Mouse (Mus musculus): ENCODE measurements around the gene 6030458C11Rik.
"Not testable (repeated sequence)": the region's sequence is repeated elsewhere in the genome, so short reads cannot be mapped to it uniquely, and the experiment has no call there.

6030458C11Rik gene

DNA sequence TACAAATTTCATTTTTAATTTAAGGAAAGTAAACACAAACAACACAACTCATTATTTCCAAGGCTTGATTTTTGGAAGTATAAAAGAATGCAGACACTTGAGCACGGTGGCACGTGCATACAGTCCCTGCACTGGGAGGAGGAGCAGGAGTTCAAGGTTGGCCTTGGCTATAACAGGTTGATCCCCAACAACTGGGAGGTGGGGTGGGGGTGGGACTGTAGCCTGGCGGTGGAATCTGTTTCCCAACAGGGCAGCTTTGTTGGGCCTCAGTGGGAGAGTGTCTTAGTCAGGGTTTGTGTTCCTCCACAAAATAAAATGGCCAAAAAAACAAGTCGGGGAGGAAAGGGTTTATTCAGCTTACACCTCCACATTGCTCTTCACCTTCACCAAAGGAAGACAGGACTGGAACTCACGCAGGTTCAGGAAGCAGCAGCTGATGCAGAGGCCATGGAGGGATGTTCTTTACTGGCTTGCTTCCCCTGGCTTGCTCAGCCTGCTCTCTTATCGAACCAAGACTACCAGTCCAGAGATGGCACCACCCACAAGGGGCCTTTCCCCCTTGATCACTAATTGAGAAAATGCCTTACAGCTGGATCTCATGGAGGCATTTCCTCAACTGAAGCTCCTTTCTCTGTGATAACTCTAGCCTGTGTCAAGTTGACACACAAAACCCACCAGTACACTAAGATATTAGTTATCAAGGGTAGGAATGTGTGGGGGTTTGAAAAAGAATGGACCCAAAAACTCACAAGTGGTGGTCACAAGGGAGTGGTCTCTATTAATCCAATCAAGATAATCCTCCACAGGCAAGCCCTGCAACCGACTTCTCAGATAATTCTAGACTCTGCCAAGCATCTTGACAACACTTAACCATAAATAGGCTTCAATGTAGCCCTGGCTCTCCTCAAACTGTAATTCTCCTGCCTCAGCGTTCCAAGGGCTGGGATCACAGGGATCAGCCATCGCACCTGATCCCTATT is 1.7 kb downstream of the 6030458C11Rik start:
- DNase-seq (ENCODE audit: low spot score) = no peak

DNA sequence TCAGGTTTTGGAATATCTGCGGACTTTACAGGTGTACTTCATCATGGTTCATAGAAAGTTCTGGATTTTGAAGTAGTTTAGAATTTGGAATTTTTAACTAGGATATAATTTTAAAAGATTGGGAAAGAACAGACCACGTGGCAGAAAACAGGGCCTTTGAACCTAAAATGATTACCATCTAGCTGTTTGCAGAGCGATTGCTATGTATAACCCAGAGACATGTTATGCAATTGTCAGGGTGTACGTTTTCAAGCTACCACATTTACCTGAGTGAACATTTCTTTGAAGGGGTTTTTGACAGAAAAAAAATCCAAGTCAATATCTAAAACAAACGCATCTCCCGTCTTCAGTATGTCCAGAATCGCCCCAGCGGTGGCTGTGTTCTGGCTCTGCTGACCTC is 6.9 kb downstream of the 6030458C11Rik start:
- DNase-seq (ENCODE audit: low spot score) = no peak

DNA sequence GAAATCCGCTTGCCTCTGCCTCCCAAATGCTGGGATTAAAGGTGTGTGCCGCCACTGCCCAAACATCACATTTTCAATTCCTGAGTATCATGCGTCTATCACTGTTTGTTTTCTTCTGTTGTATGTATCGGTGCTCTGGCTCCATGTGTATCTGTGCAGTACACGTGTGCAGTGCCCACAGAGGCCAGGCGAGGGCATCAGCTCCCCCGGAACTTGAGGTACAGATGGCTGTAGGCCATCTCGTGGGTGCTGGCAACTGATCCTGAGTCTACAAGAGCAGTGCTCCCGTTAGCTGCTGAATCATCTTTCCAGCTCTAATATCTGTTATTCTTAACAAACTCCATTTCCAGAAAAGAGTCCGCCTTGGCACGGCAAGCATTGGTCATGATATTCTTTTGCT is 11.8 kb downstream of the 6030458C11Rik start:
- no peak for DNase-seq (ENCODE audit: low spot score)

DNA sequence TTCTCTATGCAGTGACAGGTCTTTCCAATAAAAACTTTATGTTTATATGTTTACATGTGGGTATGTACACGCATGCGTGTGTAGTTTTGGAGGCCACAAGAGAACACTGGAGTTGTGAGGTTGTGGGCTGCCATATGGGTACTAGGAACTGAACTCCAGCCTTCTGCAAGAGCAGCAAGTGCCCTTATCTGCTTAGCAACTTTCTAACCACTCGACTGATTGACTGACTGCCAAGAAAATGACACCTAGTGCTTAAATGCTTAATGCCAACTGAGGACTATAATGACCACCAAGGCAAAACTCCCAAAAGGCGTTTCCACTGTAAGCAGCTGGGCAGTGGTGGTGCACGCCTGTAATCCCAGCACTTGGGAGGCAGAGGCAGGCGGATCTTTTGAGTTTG is 15.1 kb downstream of the 6030458C11Rik start:
- DNase-seq (ENCODE audit: low spot score) = no peak

DNA sequence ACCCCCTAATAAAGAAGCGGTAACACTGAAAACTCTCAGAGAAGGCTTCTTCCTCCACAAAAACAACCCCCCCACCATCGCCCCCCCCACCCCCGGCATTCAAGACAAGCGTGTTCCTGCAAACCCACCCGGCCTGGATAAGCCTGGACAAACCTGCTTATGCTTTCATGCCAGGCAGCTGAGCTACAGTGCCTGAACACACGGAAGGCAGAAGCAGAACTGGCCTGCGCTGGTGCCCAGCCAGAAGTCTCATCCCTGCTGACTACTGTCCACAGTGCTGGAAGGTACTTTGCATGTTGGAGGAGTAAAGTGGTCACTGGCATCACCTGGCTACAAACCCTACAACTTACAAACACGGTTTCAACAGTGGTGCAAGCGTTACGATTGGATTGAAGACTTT is 17.4 kb downstream of the 6030458C11Rik start:
- no peak for DNase-seq (ENCODE audit: low spot score)

DNA sequence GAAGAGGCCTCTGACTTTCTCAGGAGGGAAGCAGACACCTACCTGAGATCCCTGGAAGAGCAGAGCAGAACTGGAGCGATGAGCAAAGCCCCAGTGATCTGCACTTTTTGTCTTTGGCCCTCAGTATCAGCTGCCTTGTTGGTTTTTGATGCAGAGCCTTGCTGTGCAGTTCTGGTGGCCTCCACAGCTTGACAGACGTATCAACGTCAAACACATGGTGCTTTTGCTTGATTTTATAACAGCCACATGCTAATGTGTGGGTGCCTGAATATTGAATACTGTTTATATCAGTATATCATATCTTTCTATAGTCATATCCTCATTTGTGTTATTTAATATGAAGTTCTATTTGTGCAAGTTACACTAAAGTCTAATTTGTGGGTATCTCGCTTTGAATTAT is 19.4 kb downstream of the 6030458C11Rik start:
- DNase-seq (ENCODE audit: low spot score) = no peak

DNA sequence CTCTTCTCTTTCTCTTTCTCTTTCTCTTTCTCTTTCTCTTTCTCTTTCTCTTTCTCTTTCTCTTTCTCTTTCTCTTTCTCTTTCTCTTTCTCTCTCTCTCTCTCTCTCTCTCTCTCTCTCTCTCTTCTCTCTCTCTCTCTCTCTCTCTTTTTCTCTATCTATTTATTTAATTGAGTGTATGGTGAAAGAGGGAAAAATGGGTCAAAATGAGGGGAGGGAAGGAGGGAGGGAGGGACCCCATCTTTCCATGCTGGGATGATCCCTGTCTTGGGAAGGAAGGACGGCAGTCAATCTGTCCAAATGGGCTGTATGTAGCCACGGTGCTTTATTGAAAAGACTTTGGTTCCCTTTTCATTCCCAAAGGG is 23.3 kb downstream of the 6030458C11Rik start:
- not testable (repeated sequence) for DNase-seq (ENCODE audit: low spot score)

DNA sequence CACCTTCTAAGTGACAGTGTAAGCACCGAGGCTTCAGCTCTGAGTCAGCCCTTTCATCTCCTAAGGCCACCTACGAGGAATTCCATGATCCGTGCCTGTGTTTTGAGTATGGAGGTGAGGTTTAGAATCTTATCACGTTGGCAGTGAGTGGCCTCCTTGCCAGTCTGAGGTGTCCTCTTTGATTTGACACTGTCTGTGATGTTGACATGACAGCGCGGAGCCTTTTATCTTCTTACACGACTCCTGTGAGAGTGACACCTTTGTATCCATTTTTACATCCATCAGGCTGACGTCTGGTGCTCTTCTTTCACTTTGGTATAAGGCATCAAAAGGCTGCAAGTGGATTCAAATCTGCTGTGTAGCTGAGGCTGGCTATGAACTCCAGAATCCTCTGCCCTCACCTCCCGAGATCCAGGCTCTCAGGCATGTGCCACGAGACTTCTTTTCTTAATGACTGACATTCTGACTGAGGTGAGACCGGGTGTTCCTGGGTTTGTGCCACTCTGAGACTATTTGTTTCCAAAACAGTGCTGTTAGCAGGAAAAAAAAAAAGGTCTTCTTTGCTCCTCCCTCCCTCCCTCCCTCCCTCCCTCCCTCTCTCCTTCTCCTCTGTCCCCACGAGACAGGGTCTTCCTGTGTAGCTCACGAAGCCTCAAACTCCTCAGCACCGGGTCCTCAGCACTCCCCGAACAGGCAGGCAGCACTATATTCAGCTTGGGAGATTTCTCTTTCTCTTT is 23.9 kb downstream of the 6030458C11Rik start:
- peak; percentile 20 for DNase-seq (ENCODE audit: low spot score)

DNA sequence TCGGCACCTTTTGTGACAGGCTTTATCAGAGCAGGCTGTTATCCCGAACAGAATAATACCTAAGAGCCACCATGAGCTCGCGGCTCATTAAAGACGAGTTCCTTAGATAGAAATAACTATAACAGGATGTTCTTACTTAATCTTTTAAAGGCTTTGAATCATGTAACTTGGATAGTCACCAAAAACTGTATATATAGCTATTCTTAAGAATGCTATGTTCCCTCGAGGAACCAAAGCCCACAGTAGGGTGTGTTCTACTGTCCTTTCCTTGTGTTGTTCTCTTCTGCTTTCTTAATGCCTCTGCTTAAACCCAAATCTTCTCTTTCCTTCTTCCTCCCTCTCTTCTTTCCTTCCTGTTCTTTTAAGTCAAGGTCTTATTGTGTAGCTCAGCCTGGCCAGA is 26.4 kb downstream of the 6030458C11Rik start:
- no peak for DNase-seq (ENCODE audit: low spot score)

DNA sequence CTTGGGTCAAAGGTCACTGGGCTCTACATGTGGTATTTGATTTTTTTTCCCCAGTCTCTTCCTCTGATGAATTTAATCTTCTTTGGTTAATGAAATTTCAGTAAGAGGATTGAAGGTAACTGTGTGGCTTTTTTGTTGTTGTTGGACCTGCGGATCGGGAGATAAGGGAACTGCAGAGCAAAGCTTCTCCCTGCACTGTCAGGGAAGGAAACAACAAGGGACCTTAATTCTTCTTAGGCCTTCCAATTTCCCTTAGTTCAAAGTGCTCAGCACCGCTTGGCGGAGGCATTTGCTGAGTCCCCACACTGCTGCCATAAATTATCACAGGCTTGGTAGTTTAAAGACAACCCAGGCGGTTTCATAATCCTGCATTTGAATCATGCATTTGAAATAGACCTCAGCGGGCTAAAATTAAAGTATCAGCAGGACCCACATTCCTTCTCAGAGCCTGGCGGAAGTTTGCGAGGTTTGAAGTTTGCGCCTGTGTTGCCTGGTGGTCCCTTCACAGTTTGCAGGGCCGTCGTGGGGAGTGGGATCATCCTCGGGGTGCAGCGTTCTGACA is 28.5 kb downstream of the 6030458C11Rik start:
- no peak for DNase-seq (ENCODE audit: low spot score)

DNA sequence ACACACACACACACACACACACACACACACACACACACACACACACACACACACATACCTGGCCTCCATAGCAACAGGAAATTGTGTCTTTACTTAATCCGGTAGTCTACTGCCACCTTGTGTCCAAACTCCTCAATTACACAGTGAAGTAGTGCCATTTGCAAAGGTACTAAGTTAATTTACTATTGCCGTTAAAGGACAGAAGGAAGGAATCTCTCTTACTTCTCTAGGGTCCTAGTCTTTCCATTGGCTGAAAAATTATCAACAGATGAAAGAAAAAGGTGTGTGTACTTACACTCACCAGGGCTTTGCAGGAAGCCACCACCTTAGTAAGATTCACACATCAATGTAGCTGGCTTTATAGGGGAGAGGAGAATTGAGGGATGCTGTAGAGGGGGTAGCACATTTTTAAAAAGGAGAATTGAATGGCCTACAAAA is 29.0 kb downstream of the 6030458C11Rik start:
- peak; percentile 70 for DNase-seq (ENCODE audit: low spot score)

DNA sequence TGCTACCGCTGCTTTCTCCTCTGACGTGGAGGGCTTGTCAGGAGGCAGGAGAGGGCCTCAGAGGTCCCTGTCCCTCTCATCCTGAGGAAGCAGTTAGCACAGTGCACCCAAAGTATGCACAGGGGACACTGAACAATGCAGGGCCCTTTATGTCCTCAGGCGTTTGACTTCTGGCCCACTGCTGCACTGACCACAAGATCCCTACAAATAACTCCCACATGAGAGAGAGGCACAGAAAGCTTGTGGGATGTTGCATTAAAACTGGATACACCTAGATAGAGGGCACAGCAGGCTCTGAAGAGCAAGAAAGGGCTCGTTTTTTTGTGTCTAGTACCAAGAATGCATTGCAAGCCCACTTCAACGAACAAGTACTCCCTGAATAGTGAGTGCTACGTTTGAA is 30.1 kb downstream of the 6030458C11Rik start:
- DNase-seq (ENCODE audit: low spot score) = no peak

DNA sequence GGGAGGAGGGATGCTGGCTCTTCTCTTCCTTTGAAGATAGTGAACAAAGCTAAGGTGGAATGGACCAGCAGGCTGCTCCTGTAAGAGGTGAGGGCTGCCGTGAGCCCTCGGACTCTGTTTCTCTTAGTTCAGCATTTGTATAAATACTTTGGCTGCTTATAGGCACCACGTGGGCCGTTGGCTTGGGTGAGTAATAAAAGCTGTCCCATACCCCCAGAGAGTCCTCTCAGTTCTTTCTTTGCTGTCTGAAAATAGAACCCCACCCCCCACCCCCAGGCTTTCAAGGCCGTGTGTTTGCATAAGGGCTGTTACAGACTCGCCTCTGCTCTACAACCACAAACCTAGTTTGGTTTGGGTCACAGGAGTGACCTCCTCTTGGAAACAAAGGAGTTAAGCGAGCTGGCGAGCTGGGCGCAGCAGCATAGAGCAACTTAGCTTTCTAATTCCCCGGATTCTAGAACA is 35.0 kb downstream of the 6030458C11Rik start:
- no peak for DNase-seq (ENCODE audit: low spot score)

DNA sequence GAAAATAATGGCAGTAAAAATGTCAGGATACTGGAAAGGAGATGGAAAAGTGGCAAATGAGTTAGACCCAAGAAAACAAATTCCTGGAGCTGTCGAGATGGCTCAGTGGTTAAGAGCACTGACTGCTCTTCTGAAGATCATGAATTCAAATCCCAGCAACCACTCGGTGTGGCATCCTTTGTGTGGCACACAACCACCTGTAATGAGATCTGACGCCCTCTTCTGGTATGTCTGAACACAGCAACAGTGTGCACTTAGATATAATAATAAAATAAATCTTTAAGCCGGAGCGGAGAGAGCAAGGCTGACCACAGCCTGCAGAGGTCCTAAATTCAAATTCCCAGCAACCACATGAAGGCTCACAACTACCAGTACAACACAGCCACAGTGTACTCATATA is 35.9 kb downstream of the 6030458C11Rik start:
- DNase-seq (ENCODE audit: low spot score) = no peak

DNA sequence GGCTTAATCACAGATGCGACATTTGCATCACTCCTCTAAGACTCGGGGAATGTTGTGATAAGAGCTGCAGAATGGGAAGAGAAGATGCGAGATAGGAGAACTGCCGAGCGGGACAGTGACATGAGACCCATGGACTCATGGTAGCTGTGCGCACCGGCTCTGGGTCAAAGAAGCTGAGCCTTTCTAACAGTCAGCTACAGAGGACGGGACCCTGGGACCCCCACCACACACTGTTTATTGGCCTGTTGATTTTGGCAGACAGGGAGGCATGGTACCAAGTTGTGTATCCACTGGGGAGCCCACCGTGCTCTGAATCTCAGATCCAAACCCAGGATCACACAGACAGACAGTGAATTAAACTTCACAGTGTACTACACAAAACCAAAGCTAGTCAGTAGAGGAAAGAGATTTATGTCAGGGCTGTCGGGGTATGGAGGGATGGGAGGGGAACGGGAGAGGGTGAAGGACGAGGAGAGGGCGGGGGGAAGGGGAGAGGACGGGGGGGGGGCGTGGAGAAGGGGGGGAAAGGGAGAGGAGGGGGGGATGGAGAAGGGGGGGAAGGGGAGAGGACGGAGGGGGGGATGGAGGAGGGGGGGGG is 42.6 kb downstream of the 6030458C11Rik start:
- no peak for DNase-seq (ENCODE audit: low spot score)

DNA sequence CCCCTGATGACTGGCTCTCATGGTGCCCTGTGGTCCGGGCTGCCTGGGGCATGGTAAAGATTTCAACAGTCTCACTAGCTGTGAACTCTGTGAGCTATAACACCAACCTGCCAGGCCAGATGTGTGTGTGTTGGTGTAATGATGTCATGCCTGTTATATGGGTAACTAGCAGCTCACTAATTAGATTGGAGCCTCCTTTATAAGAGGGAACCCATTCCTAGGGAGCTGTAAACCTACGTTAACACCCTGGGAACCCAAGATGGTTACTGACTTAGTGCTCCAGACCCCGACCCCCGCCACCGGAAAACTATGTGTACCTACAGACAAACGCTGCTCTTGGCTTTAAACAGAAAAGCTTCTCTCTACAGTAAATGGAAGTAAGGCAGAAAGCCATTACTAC is 43.2 kb downstream of the 6030458C11Rik start:
- DNase-seq (ENCODE audit: low spot score) = no peak

DNA sequence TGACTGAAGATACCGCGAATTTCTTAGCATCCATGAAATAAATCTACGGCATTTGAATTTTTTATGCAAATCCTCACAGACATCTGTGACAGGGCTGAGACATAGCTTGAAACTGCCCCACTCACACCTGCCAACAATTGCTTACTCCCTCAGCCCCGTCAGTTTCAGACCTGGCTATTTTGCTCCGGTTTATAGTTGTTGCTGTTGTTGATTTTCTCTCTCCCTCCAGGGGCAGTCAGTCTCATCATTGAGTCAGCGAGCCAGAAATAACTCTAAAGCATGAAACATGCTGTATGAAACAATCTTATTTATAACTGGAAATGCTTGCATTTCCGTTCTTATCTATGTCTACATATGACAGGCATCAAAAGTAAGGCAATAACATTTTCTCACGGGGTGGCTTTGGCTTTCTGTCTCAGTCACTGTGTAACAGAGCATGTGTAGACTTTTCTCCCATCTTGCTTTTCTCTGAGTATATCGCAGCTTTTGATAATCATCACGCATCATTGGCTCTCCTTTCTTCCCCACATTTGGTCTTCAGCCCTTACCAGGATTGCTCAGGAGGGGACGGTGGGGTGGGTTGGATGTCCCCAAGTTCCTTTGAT is 50.2 kb downstream of the 6030458C11Rik start:
- DNase-seq (ENCODE audit: low spot score) = no peak

DNA sequence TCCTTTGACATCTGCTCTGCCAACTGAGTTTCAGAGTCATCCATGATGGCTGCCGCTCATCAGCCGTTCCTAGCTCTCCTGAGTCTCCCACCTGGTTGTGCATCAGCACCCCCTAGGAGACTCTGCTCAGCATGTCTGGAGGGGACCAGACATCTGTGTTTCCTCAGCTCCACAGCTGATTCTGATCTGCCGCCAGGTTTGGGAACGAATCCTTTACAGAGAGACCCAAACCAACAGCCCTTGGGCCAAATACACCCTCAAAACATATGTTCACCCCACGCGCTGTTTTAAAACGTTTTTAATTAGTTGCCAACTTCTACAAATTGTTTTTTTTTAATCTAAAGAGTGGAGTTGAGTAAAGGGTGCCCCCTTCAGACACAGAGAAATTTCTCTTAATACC is 53.5 kb downstream of the 6030458C11Rik start:
- no peak for DNase-seq (ENCODE audit: low spot score)

DNA sequence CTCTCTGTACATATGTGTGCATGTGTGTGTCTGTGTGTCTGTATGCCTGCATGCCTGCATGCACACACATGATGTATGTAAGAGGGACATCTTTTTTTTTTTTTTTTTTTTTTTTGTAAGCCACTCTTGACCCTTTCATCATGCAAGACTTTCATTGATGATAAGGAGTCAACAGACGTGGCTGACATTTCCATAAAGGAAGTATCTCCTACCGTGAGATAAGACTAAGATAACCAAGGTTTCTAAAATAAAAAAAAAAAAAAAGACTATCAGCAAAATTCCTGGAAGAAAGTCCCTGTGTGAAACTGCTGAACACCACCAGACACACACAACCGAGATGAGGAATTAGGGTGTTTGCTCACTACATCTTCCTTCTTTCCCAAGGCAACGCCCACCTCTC is 57.6 kb downstream of the 6030458C11Rik start:
- DNase-seq (ENCODE audit: low spot score) = no peak

DNA sequence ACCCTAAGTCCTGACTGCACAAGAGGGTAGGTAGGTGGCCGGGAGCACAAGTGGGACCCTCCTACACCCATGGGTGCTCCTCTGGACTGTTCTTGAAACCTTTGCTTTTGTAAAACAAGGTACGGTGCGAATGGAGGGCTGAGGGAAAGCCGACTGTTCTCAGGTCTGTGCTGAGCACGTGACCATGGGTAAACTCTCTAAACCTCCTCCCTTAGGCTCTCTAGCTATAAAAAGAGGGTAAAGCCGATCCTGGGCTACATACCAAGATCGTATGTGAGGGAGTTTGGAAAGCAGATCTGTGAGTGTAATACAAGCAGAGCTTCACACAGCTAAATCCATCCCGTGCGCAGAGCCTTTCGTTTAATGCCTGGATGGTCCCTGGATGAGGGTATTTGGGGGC is 61.3 kb downstream of the 6030458C11Rik start:
- DNase-seq (ENCODE audit: low spot score) = no peak

DNA sequence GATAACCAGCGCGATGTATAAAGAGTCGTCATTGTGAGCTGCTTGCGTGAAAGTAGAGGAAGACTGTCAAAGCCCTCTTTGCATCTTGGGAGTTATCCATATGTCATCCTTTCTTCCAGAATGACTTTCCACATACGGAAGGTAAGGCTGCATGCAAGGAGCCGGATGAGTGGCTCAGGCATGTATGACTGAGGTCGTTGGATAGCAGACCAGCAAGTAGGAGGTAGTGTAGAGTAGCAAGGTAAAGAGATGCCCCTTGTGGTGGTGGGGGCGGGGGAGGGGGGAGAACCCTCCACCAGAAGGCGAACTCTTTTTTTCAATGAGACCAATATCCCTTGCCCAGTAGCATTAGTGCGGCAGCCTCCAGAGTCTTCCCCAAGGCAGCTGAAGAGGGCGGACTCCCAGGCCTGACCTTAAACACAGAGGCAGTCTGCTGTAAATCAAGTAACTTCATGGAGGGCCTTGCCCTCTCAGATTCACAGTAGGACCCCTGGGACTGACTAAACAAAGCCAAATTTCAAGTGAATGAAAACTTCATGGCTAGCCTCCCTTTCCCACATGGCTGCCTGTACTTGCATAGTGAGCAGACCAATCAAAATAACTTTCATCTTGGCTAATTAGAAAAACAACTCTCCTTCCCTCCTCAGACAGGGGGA is 62.1 kb downstream of the 6030458C11Rik start:
- DNase-seq (ENCODE audit: low spot score) = no peak

All from T-cell, adult 2 months (primary cell).